Mouse (Mus musculus) MEL (cell line): ENCODE measurements around the gene Gfra4. TPM values are rescaled to one million over a fixed set of nuclear protein-coding genes. Genes with fewer than 3 reads are reported as not detected.

Experiments used
- polyA plus RNA-seq, 2 experiments: library from polyadenylated mRNA; stranded (reverse) in 1 of 2; unstranded in 1 of 2; fragments of >175 nt in 1 of 2; fragments of >200 nt in 1 of 2; gene quantifications; 2 replicates each; pipeline versions ENCODE4 v1.2.1 to v1.2.4; 2012; ENCODE audit warnings: low replicate concordance in 2 of 2, low read depth in 1 of 2; ENCODE audit not compliant: insufficient read length in 2 of 2, insufficient read depth in 1 of 2, missing spikeins in 1 of 2
- total RNA-seq: library from RNA; depleted of rRNA; stranded (reverse); fragments of 300-350 nt; gene quantifications from 2 replicates; pipeline ENCODE4 v1.2.3, GENCODE M21; 2012; rRNA removed

Gene Gfra4
- total and polyA plus RNA-seq, 3 experiments, result not detected

Other genes starting within 250 kb of the Gfra4 start
- 5.4 and 6.1 TPM in 2 replicates for gene 4930402H24Rik, start 136.7 kb downstream of the Gfra4 start, total RNA-seq
- gene 4930402H24Rik, start 136.7 kb downstream of the Gfra4 start, polyA plus RNA-seq, result 1 to 10 TPM in 1 of 2 experiments, not detected in 1; 6.2 TPM
- gene Atrn, start 136.6 kb downstream of the Gfra4 start, total RNA-seq, result 5.7 and 6.3 TPM in 2 replicates
- 10 to 100 TPM in 1 of 2 experiments, 1 to 10 TPM in 1; 9.2 to 28.2 TPM for gene Atrn, start 136.6 kb downstream of the Gfra4 start, polyA plus RNA-seq
- gene Adam33, start 20.7 kb upstream of the Gfra4 start, total RNA-seq, result 0.12 TPM in 1 of 2 replicates, not detected in the other
- gene Adam33, start 20.7 kb upstream of the Gfra4 start, polyA plus RNA-seq, result under 1 TPM in 1 of 2 experiments, not detected in 1; 0.28 TPM
- 0.04 TPM in 1 of 2 replicates, not detected in the other for gene Siglec1, start 43.7 kb upstream of the Gfra4 start, total RNA-seq
- gene Siglec1, start 43.7 kb upstream of the Gfra4 start, polyA plus RNA-seq, result under 1 TPM in 1 of 2 experiments, not detected in 1; 0.07 TPM
- gene Hspa12b, start 84.2 kb upstream of the Gfra4 start, total RNA-seq, result 0.04 and 0.07 TPM in 2 replicates
- 1 to 10 TPM in 1 of 2 experiments, not detected in 1; 1.2 TPM for gene Hspa12b, start 84.2 kb upstream of the Gfra4 start, polyA plus RNA-seq
- gene Gm11037, start 90.4 kb upstream of the Gfra4 start, total RNA-seq, result not detected in 2 replicates
- not detected for gene Gm11037, start 90.4 kb upstream of the Gfra4 start, polyA plus RNA-seq
- gene 1700037H04Rik, start 117.0 kb upstream of the Gfra4 start, total RNA-seq, result 38.2 and 45.5 TPM in 2 replicates
- 10 to 100 TPM in 1 of 2 experiments, not detected in 1; 72.6 TPM for gene 1700037H04Rik, start 117.0 kb upstream of the Gfra4 start, polyA plus RNA-seq
- gene Cenpb, start 137.0 kb upstream of the Gfra4 start, total RNA-seq, result 16.1 and 24.3 TPM in 2 replicates
- 10 to 100 TPM in 1 of 2 experiments, not detected in 1; 34.9 TPM for gene Cenpb, start 137.0 kb upstream of the Gfra4 start, polyA plus RNA-seq
- gene Cdc25b, start 143.9 kb upstream of the Gfra4 start, total RNA-seq, result 11.8 and 12.6 TPM in 2 replicates
- gene Cdc25b, start 143.9 kb upstream of the Gfra4 start, polyA plus RNA-seq, result 10 to 100 TPM in 1 of 2 experiments, not detected in 1; 34.5 TPM
- 0.46 and 1.8 TPM in 2 replicates for gene Spef1, start 144.2 kb upstream of the Gfra4 start, total RNA-seq
- 1 to 10 TPM in 1 of 2 experiments, not detected in 1; 1.2 TPM for gene Spef1, start 144.2 kb upstream of the Gfra4 start, polyA plus RNA-seq
- 9.6 TPM in 2 replicates for gene Ap5s1, start 164.0 kb upstream of the Gfra4 start, total RNA-seq
- 10 to 100 TPM in 1 of 2 experiments, not detected in 1; 12.7 TPM for gene Ap5s1, start 164.0 kb upstream of the Gfra4 start, polyA plus RNA-seq
- gene Mavs, start 191.0 kb upstream of the Gfra4 start, total RNA-seq, result 21.2 and 21.3 TPM in 2 replicates
- gene Mavs, start 191.0 kb upstream of the Gfra4 start, polyA plus RNA-seq, result 10 to 100 TPM in 1 of 2 experiments, not detected in 1; 32.1 TPM
- gene Pank2, start 219.4 kb upstream of the Gfra4 start, total RNA-seq, result 34.9 and 36.0 TPM in 2 replicates
- gene Pank2, start 219.4 kb upstream of the Gfra4 start, polyA plus RNA-seq, result 100 to 1,000 TPM in 1 of 2 experiments, 10 to 100 TPM in 1; 71.8 to 275 TPM